Mouse (Mus musculus): ENCODE measurements around the gene Scyl2.

GRCm38 (mm10) chr10:89665679-89666078 lies 20.4 kb downstream of the Scyl2 start:
- no peak for TF ChIP-seq EP300 (IDR thresholded peaks at IDR 0.05; ENCODE audit: low read length)
- TF ChIP-seq POLR2A (IDR thresholded peaks at IDR 0.05; ENCODE audit: low read depth, low read length), result no peak
- TF ChIP-seq CTCF (conservative IDR thresholded peaks at IDR 0.05 in 1 of 2, IDR thresholded peaks at IDR 0.05 in 1 of 2; ENCODE audit: low read depth in 2 of 2, low read length in 2 of 2), result no peak
- no peak for TF ChIP-seq ZNF384 (IDR thresholded peaks at IDR 0.05; ENCODE audit: low read depth, low read length)
- TF ChIP-seq MYC (IDR thresholded peaks at IDR 0.05; ENCODE audit: low read depth, low read length), result no peak
